Mouse (Mus musculus): Measurements from ENCODE around the gene Fabp1.
A peak's percentile ranks its signal among the peaks of the same experiment; 100 is the strongest.

Fabp1 gene

DNA sequence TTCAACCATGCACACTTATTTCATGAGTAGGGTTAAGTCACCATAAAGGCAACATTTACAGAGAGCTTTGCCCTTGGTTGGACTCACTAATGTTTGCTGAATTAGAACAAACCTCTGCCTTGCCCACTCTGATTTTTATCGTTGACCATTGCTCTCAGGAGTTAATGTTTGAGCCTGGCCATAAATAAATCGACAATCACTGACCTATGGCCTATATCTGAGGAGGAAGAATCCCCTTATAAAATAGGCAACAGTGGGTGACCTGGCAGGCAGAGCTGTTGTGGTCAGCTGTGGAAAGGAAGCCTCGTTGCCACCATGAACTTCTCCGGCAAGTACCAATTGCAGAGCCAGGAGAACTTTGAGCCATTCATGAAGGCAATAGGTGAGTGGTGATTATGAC, at the start of gene Fabp1:
Gene Fabp1, plus strand, starts transcription at position 216 of the 400 bp plus-strand sequence.
- no peak for DNase-seq

- no peak for DNase-seq
These were observed 48.5 kb upstream of the Fabp1 start for GRCm38 (mm10) chr6:71151098-71151497.

GRCm38 (mm10) chr6:71153486-71153885, 46.1 kb upstream of the Fabp1 start:
- no peak for DNase-seq

GRCm38 (mm10) chr6:71154861-71155260, 44.8 kb upstream of the Fabp1 start:
- DNase-seq: no peak

GRCm38 (mm10) chr6:71156674-71157326, 42.8 kb upstream of the Fabp1 start:
- DNase-seq: peak; percentile 31

GRCm38 (mm10) chr6:71161290-71161689, 38.3 kb upstream of the Fabp1 start:
- no peak for DNase-seq

- DNase-seq: peak; percentile 18
These were observed 37.4 kb upstream of the Fabp1 start for GRCm38 (mm10) chr6:71162269-71162668.

DNA sequence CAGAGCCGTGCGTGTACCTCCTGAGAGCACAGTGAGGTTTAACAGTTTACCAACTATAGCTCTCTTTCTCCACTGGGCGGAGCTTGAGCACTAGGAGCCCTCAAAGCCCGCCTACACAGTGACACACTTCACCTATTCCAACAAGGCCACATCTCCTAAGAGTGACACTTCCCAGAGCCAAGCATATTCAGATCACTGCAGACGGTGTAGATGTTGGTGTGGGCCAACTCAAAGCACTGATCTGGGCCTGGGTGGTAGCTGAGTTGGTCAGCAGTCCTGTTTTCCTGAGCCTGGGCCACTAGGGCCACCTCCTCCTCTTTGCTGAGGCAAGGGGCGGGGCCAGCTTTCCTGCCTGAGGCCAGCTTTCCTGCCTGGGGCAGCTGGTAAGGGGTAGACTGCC, 35.2 kb upstream of the Fabp1 start:
- DNase-seq: peak; percentile 44

DNA sequence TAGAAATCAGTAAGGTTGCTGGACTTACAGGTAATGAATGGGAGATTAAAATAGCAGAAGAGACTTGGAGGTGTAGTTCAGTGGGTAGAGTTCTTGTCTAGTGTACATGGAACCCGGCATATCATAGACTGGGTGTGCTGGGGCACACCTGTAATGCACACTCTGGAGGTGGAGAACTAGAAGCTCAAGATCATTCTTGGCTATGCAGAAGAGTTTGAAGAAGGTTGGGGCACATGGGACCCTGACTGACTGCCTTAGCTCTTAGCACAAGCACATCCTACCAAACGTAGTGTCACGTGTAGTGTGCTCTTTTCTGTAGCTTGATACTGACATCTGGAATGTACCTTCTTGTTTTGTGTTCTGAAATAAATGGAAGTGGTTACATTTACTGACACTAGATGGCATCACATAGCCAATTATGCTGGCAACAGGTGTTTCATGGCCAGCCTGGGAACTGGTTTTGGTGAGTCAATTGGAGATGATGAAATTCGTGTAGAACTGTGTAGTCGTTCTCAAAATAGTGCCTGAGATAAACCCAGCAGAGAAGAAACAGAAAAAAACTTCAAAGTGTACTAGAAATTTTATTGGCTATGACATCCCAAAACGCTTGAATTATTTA, 33.0 kb upstream of the Fabp1 start:
- DNase-seq: peak; percentile 12

DNA sequence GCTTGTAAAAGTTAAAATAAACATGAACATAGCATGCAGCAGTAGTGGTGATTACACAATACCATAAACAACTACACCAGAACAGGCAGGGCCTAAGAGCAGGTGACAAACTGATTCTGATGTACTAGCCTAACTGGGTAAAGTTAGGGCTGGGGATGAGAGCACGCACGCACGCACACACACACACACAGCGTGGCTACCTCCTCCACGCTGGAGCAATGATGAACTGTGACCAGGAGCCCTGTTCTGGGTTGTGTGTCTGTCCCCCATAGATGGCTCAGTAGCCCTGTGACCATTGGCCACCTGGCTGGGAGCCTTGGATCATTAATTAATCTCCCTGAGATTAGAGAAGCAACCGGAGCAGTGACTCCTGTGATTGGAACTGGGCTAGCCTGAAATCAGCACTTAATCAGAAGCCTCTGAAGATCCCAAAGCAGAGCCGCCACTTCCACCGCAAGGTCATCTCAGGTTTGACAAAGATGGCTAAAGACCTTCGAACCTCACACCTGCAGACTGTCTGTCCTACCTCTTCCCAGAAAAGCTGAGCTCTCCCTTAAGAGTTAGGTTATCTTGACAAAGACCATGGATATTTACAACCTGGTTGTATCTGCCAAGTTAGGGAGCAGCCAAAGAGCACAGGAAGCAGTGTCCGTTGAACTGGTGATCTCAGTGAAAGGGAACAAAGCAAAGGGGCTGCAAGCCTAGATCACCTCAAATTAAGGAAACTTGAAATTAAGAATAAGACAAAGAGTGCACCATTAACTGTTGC, 26.6 kb upstream of the Fabp1 start:
- no peak for DNase-seq

DNA sequence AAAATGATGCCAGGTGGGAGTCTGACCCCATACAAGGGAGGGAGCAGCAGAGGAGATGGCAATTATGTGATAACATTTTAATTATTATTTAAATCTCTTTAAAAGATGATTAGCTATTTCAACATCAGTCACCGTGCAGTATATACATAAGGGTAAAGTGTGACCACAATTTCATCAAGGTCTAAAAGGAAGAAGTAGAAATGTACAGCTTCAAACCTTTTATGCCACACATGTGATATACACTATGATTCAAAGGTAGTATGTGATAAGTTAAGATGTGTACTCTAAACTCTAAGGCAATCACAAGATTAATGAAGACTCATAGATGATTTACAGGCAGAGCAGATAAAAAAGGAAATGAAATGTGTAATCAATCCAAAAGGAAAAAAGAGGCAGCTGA, 19.0 kb upstream of the Fabp1 start:
- no peak for DNase-seq

DNA sequence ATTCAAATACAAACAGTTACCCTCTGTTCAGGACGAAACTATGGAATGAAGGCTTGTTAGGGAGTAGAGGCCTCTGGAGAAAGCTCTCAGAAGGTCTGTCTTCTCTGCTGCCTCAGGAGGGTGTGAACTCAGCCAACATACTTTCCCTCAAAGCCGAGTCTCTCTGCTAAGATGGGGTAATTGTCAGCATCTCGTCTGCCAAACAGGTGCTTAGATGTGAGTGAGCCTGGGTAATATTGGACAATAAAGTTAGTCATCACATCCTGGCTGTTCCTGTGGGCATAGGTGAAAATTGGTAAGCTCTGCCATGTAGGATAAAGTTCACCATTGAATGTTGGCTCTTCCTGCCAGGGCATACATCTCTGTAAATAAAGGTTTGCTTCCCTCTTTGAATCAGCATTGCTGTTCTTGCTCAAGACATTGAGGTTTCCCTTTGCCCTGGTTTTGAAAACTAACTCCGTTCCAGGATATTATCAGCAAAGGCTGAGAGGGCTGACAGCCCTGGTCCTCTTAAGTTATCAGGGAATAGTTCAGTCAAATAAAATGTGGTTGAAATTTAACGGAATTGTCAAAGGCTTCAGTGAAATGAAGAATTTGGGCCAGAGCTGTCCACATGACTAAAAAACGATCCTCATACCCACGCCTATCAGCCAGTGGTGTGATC, 14.6 kb upstream of the Fabp1 start:
- no peak for DNase-seq

DNA sequence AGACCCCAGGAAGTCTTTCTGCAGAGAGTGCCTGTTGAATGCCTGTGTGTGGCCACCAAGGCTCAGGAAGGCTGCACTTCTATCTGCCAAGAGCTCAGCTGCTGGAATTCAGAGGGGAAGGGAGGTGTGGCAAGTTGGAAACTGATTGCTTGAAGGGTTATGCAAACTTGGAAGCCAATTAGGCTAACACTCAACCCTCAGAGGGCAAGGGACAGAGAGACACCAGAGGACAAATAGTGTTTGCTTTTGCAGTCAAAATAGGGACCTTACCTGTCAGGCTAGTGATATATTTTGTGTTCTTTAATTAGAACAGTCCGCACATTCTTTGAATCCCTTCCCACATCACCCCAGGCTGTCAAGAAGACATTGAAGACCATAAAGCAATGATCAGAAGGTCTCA, 10.0 kb upstream of the Fabp1 start:
- DNase-seq: no peak

GRCm38 (mm10) chr6:71190501-71190900, 9.1 kb upstream of the Fabp1 start:
- no peak for DNase-seq

DNA sequence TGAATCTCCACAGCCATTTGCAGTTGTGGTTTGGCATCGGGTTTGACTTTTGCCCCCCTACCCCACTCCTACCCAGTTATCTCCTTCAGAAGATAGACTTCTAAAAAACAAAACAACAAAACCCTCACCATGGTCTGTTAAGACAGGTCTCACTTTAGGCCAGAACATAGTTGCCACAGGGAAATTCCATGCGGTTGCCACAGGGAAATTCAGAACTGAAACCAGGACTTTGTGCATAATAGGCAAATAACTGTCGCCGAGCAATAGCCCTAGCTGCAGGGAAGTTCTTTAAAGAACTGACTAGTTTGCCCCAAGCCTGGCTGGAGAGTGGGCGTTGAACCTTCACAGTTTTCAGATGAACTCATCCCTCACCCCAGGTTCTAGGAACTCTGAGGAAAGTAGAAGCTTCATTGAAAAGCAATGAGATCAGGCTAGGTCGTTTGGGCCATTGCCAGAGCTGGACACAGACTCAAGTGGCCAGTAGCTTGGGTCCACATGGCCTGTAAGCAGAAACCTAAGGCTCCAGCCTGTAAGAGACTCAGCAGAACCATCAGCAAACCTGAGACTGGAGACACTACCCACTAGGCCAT, 6.4 kb upstream of the Fabp1 start:
- no peak for DNase-seq

DNA sequence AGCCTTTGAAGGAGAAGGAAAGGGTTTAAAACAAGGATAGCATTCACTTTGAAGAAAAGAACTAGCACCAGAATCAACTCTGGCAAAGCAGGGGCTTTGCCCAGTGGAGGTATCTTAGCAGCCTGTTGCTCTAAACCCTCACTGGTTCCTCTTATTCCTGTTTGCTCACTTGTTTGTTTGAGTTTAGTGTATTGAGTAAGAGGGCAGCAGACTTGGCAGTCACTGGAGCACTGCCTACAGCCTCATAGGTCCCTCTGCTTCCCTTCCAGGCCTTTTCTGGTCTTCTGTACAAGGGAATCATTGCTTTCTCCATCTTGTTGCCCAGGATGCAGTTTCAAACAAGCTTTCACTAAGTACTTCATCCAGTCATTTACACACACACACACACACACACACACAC, 3.5 kb upstream of the Fabp1 start:
- DNase-seq: no peak

GRCm38 (mm10) chr6:71197636-71198535, 1.7 kb upstream of the Fabp1 start:
- no peak for DNase-seq

DNA sequence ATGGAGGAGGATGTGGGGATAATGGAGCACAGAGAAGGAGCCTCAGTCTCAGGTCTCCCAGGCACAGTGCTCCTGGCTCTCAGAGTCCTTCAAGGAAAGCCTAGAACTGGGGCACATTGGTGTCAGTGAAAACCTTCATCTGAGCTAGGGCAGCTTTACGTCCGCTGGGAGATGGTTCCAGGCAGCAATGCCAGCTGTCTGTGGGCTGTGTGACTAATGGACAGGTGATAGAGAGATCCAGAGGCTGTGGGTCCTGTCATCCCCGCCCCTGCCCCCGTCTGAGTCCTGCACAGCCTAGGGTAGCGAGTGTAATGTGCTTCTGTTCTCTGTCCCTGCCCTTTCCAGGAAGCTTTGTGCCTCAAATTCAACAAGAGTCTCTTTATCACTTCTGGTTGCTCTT, 2.3 kb downstream of the Fabp1 start:
- no peak for DNase-seq

DNA sequence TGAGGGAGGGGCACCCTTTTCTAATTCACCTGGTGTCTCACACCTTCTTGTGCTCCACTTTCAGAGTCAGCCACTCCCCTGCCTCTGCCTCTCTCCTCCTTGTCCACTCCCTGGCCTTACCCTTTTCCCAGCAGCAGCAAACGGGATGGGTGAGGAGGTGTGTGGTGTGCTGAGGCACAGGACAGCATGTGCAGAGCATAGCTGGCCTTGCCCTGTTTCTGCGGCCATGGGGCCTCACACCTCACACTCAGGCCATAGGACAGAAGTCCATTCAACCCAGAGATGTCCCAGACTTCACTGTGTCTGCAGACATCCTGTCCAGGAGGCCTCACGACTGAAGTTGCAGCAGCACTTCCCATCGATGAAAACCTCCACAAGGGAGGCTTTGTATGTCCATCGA, 4.0 kb downstream of the Fabp1 start:
- DNase-seq: no peak

- no peak for DNase-seq
These were observed 4.5 kb downstream of the Fabp1 start for GRCm38 (mm10) chr6:71204166-71204565.

- DNase-seq: no peak
These were observed 9.1 kb downstream of the Fabp1 start for GRCm38 (mm10) chr6:71208691-71209090.

GRCm38 (mm10) chr6:71211917-71212316, 12.3 kb downstream of the Fabp1 start:
- no peak for DNase-seq

Data from liver (tissue).